Mouse (Mus musculus): Measurements from ENCODE around the gene Kcnn4.

- TF ChIP-seq CTCF (IDR thresholded peaks at IDR 0.05; ENCODE audit: low read depth) = no peak
- no peak for TF ChIP-seq EP300 (IDR thresholded peaks at IDR 0.05; ENCODE audit: low read depth)
Measured at GRCm38 (mm10) chr7:24421648-24422047, 51.6 kb downstream of the Kcnn4 start.
